Mouse (Mus musculus) liver, embryonic 14.5 days (tissue): Measurements from ENCODE around the gene Hpca. TPM values are rescaled to one million over a fixed set of nuclear protein-coding genes. Genes with fewer than 3 reads are reported as not detected.

Source experiments
- ATAC-seq: fragments of 200-750 bp; cut with Nextera tagmentation; 2 replicates; pipeline ENCODE4 v1.8.0; 2017; ENCODE audit warnings: moderate number of reproducible peaks, mild to moderate bottlenecking, moderate library complexity; ENCODE audit not compliant: insufficient read depth
- DNase-seq, 3 experiments: peaks; one replicate each; pipeline ENCODE4 v3.0.0-alpha.2; 2012 to 2013; ENCODE audit warnings: low read depth in 3 of 3, low spot score in 3 of 3
- H3K27ac ChIP-seq: fragments of 300-500 bp; sonication (generic); 2 replicates; pipeline ENCODE4 v1.5.1; 2014; ENCODE audit warnings: moderate library complexity, mild to moderate bottlenecking, control low read depth, inconsistent platforms
- H3K27me3 ChIP-seq: fragments of 300-500 bp; sonication (generic); 2 replicates; pipeline ENCODE4 v1.6.1; 2014; ENCODE audit warnings: mild to moderate bottlenecking, low read length, moderate library complexity; ENCODE audit not compliant: control insufficient read depth, insufficient read depth
- H3K36me3 ChIP-seq: fragments of 300-500 bp; sonication (generic); replicated peaks from 2 replicates; pipeline ENCODE4 v1.6.1; 2014; ENCODE audit warnings: low read depth; ENCODE audit not compliant: control insufficient read depth, insufficient read depth
- H3K4me1 ChIP-seq, 2 experiments: fragments of 200-500 bp in 1 of 2; fragments of 300-500 bp in 1 of 2; sonication (generic) in 1 of 2; replicated peaks; 2 replicates each; pipeline ENCODE4 v1.6.1; 2012 to 2014; ENCODE audit warnings: antibody characterized with exemption in 1 of 2, inconsistent platforms in 1 of 2, low read length in 1 of 2; ENCODE audit not compliant: control insufficient read depth in 2 of 2, insufficient read depth in 2 of 2
- H3K4me2 ChIP-seq: fragments of 300-500 bp; sonication (generic); 2 replicates; pipeline ENCODE4 v1.6.1; 2014; ENCODE audit warnings: low read depth, mild to moderate bottlenecking, control low read depth, moderate library complexity
- H3K4me3 ChIP-seq, 2 experiments: fragments of 200-500 bp in 1 of 2; fragments of 300-500 bp in 1 of 2; sonication (generic) in 1 of 2; 2 replicates each; pipeline ENCODE4 v1.5.1; 2012 to 2014; ENCODE audit warnings: low read depth in 2 of 2, low read length in 2 of 2, mild to moderate bottlenecking in 2 of 2, control low read depth in 1 of 2, inconsistent platforms in 1 of 2, moderate library complexity in 1 of 2; ENCODE audit not compliant: insufficient read depth in 1 of 2
- H3K9ac ChIP-seq: fragments of 300-500 bp; sonication (generic); replicated peaks from 2 replicates; pipeline ENCODE4 v1.6.1; 2014; ENCODE audit warnings: mild to moderate bottlenecking, control low read depth, moderate library complexity
- H3K9me3 ChIP-seq: fragments of 300-500 bp; sonication (generic); 2 replicates; pipeline ENCODE4 v1.6.1; 2016; ENCODE audit warnings: low read length, mixed read lengths; ENCODE audit not compliant: control insufficient read depth
- CTCF ChIP-seq: IDR thresholded peaks from 2 replicates; pipeline ENCODE4 v1.5.1; 2016; ENCODE audit warnings: antibody characterized with exemption, low read depth, control low read depth
- EP300 ChIP-seq: IDR thresholded peaks from 2 replicates; pipeline ENCODE4 v1.6.1; 2016; ENCODE audit warnings: antibody characterized with exemption, low read depth
- WGBS: fragments of 180-500 bp; shearing (Covaris S2); extraction: QIAGEN DNeasy Blood & Tissue Kit; methylation state at CpG from one replicate; pipeline ENCODE4 v1.1.7; 2014; ENCODE audit not compliant: insufficient replicate concordance; 5-methylcytosine and 5-hydroxymethylcytosine counted together
- polyA plus RNA-seq, 2 experiments: library from polyadenylated mRNA; depleted of rRNA in 1 of 2; stranded (reverse) in 1 of 2; unstranded in 1 of 2; fragments of >200 nt; fragmentation: Nextera tagmentation in 1 of 2; extraction: Ambion mirVana in 1 of 2; gene quantifications; 2 replicates each; pipeline versions ENCODE4 v1.2.1 to v1.2.3; 2012 to 2014

Hpca gene
- polyA plus RNA-seq, 2 experiments, result 0.23 to 2.0 TPM

DNA sequence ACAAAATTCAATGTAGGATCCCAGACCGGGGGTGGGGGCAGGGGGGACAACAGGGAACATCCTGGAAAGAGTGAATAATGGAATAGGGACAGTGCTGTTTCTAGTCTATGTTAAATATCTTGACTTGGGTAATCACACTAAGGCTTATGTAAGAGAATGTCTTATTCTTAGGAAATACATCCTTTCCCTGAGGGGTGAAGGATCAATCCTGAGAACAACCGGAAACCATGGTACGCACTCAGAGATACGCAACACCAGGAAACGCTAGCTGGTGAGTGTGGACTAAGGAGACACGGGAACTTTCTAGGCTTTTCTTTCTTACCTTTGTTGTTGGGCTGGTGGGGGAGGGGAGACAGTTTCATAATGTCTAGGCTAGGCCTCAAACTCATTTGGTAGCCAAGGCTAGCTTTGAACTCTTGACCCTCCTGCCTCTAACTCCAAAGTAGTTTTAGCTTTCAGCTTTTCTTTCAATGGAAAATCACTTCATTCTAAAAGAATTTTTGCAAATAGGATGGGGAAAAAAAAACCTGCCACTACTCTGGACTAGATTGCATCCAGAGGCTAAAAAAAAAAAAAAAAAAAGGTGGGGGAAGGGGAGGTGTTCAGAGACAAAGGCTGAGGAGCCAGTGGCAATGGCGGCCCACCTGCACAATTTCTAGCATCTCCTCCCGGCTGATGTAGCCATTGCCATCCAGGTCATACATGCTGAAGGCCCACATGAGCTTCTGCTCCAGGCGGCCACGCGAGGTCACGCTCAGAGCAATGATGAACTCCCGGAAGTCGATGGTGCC is 3.9 kb downstream of the Hpca start:
- no peak overlapping the region for H3K4me3 ChIP-seq
- H3K4me2 ChIP-seq, result no peak overlapping the region
- no peak overlapping the region for H3K9ac ChIP-seq
- no peak overlapping the region for H3K27ac ChIP-seq
- TF ChIP-seq CTCF (no peak), EP300 (no peak)
- no peaks in the 10 kb centered on the region for H3K9me3 ChIP-seq
- no peak for DNase-seq
- H3K4me1 ChIP-seq, result no peaks in the 10 kb centered on the region
- no peak for ATAC-seq
- H3K36me3 ChIP-seq, result no peaks in the 10 kb centered on the region
- H3K27me3 ChIP-seq, result peaks cover 28% of the 10 kb centered on the region
- 72% methylated on average over 14 of the region's 14 CpGs for WGBS

DNA sequence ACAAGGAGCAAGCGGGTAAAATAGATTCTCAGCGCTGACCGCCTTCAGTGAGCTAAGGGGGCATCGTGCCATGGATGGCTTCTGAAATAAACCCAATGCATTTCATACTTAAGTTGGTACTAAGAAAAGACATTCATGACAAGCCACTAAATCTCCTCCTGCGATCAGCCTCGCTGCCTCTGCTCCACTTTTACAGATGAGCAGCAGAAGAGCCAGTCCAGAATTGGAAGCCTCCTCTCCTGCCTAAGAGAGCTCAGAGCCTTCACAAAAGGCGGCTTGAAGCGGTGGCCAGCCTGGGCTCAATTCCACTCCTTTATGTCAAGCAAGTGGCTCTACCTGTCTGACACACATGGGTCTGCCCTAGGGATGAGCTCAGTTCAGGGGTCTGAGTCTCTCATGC is 5.1 kb downstream of the Hpca start:
- Histone ChIP-seq H3K27me3 (peaks cover 18% of the 10 kb centered on the region), H3K9ac (no peak overlapping the region), H3K9me3 (no peaks in the 10 kb centered on the region), H3K4me2 (no peak overlapping the region), H3K4me3 (no peak overlapping the region), H3K4me1 (no peaks in the 10 kb centered on the region), H3K36me3 (no peaks in the 10 kb centered on the region), H3K27ac (no peak overlapping the region)
- ATAC-seq, result no peak
- TF ChIP-seq EP300, result no peak
- TF ChIP-seq CTCF, result no peak
- 71% methylated on average over 8 of the region's 8 CpGs for WGBS
- no peak for DNase-seq

GRCm38 (mm10) chr4:129113083-129113988 is 8.5 kb downstream of the Hpca start:
- TF ChIP-seq EP300 (no peak), CTCF (peak; percentile 99)
- Histone ChIP-seq H3K4me1 (no peaks in the 10 kb centered on the region), H3K27me3 (peaks cover 2% of the 10 kb centered on the region; the same call in 1 of the 2 replicates), H3K36me3 (no peaks in the 10 kb centered on the region), H3K9ac (no peak overlapping the region), H3K9me3 (no peaks in the 10 kb centered on the region), H3K4me3 (no peak overlapping the region), H3K4me2 (no peak overlapping the region), H3K27ac (no peak overlapping the region)
- 22% methylated on average over 28 of the region's 28 CpGs for WGBS
- ATAC-seq, result peak; percentile 57
- peak; percentile 63 to 66 (median 66) for DNase-seq

DNA sequence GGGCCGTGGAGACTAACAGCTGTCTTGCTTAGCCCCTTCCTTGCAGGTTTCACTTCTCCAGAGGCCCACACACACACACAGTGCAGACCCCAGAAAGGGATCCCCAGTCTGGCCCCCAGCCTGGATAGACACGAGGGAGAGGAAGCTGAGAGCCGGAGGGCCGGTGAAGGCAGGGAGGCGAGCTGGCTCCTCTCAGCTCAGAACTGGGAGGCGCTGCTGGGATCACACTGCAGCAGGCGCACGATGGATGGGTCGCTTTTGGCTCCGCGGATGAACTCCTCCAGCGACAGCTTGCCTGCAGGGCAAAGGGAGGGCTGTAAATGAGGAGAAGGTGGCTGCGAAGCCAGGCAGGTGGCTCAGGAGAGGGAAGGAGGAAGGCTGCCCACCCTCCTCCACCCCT is 9.6 kb downstream of the Hpca start:
- H3K36me3 ChIP-seq, result no peaks in the 10 kb centered on the region
- no peak for DNase-seq
- no peak overlapping the region for H3K9ac ChIP-seq
- H3K4me3 ChIP-seq, result no peak overlapping the region
- H3K27me3 ChIP-seq, result peaks cover 2% of the 10 kb centered on the region; the same call in 1 of the 2 replicates
- TF ChIP-seq EP300, result no peak
- no peak for TF ChIP-seq CTCF
- no peak overlapping the region for H3K4me2 ChIP-seq
- H3K4me1 ChIP-seq, result no peaks in the 10 kb centered on the region
- WGBS, result 64% methylated on average over 13 of the region's 13 CpGs
- H3K9me3 ChIP-seq, result no peaks in the 10 kb centered on the region
- no peak for ATAC-seq
- no peak overlapping the region for H3K27ac ChIP-seq

DNA sequence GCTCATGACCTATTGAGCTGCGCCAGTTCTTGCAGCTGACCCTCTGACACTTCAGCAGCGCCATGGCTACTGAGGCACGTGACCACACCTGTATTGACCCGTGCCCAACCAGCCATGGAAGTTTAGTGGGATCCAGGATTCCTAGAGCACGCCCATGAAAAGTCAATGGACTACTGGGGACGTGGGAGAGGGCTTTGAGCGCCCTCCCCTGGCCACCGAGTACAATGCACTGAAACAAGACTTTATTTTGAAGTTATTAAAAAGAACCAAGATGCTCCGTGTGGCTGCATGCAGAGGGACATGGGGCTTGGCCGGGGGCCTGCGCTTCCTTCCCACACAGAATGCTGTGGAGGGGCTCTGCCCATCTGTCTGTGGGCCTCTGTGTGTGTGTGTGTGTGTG is 10.5 kb downstream of the Hpca start:
- WGBS, result 40% methylated on average over 11 of the region's 11 CpGs
- no peak overlapping the region for H3K27ac ChIP-seq
- no peak for TF ChIP-seq EP300
- peak; percentile 63 for TF ChIP-seq CTCF

More for the DNA sequence above, 10.5 kb downstream of the Hpca start:
- H3K27me3 ChIP-seq, result peaks cover 6% of the 10 kb centered on the region
- no peaks in the 10 kb centered on the region for H3K9me3 ChIP-seq
- ATAC-seq (no peak), DNase-seq (no peak)
- H3K36me3 ChIP-seq, result no peaks in the 10 kb centered on the region
- no peak overlapping the region for H3K9ac ChIP-seq
- no peak overlapping the region for H3K4me2 ChIP-seq
- no peaks in the 10 kb centered on the region for H3K4me1 ChIP-seq
- H3K4me3 ChIP-seq, result no peak overlapping the region
